Mouse (Mus musculus): Measurements from ENCODE around the gene Ear6. TPM values are rescaled to one million over a fixed set of nuclear protein-coding genes. Genes with fewer than 3 reads are reported as not detected.
A peak's percentile ranks its signal among the peaks of the same experiment; 100 is the strongest.

Gene Ear6
- total and polyA plus RNA-seq, 2 experiments from 2014 or later: not detected

- TF ChIP-seq CTCF (IDR thresholded peaks at IDR 0.05): no peak
- no peaks in the 10 kb centered on the region for H3K36me3 ChIP-seq (ENCODE audit: insufficient read depth, low read length)
- no peaks in the 10 kb centered on the region for H3K4me1 ChIP-seq (ENCODE audit: insufficient read depth, low read length)
- no peaks in the 10 kb centered on the region for H3K27me3 ChIP-seq (ENCODE audit: insufficient read depth, low read length)
- WGBS: 85% methylated on average over 2 of the region's 2 CpGs
- no peak for ATAC-seq (ENCODE audit: low FRiP score)
- H3K27ac ChIP-seq (ENCODE audit: low read depth, low read length): no peak overlapping the region
- H3K9ac ChIP-seq (replicated peaks; ENCODE audit: low read length, poor library complexity, severe bottlenecking): no peak overlapping the region
- H3K4me2 ChIP-seq (ENCODE audit: low read depth, low read length, poor library complexity, severe bottlenecking): no peak overlapping the region
- DNase-seq (ENCODE audit: low spot score): no peak
- no peak overlapping the region for H3K4me3 ChIP-seq (ENCODE audit: low read depth, low read length)
- H3K9me3 ChIP-seq (ENCODE audit: low read length): no peaks in the 10 kb centered on the region
Observed at GRCm38 (mm10) chr14:51870756-51871155, 17.3 kb downstream of the Ear6 start.

- DNase-seq (ENCODE audit: low spot score) (no peak), ATAC-seq (ENCODE audit: low FRiP score) (no peak)
- H3K36me3 ChIP-seq (ENCODE audit: insufficient read depth, low read length): no peaks in the 10 kb centered on the region
- no peak overlapping the region for H3K4me2 ChIP-seq (ENCODE audit: low read depth, low read length, poor library complexity, severe bottlenecking)
- H3K9me3 ChIP-seq (ENCODE audit: low read length): no peaks in the 10 kb centered on the region
- 73% methylated on average over 9 of the region's 9 CpGs for WGBS
- TF ChIP-seq CTCF (IDR thresholded peaks at IDR 0.05): no peak
- no peak overlapping the region for H3K9ac ChIP-seq (replicated peaks; ENCODE audit: low read length, poor library complexity, severe bottlenecking)
- no peak overlapping the region for H3K4me3 ChIP-seq (ENCODE audit: low read depth, low read length)
- H3K27ac ChIP-seq (ENCODE audit: low read depth, low read length): no peak overlapping the region
- H3K4me1 ChIP-seq (ENCODE audit: insufficient read depth, low read length): no peaks in the 10 kb centered on the region
- H3K27me3 ChIP-seq (ENCODE audit: insufficient read depth, low read length): no peaks in the 10 kb centered on the region
Observed at GRCm38 (mm10) chr14:51871741-51872140, 18.2 kb downstream of the Ear6 start.

GRCm38 (mm10) chr14:51877517-51877916 lies 24.0 kb downstream of the Ear6 start:
- Histone ChIP-seq H3K4me1 (ENCODE audit: insufficient read depth, low read length) (no peaks in the 10 kb centered on the region), H3K4me2 (ENCODE audit: low read depth, low read length, poor library complexity, severe bottlenecking) (no peak overlapping the region), H3K36me3 (ENCODE audit: insufficient read depth, low read length) (no peaks in the 10 kb centered on the region), H3K4me3 (ENCODE audit: low read depth, low read length) (no peak overlapping the region), H3K9me3 (ENCODE audit: low read length) (no peaks in the 10 kb centered on the region), H3K27ac (ENCODE audit: low read depth, low read length) (no peak overlapping the region), H3K27me3 (ENCODE audit: insufficient read depth, low read length) (no peaks in the 10 kb centered on the region), H3K9ac (replicated peaks; ENCODE audit: low read length, poor library complexity, severe bottlenecking) (no peak overlapping the region)
- ATAC-seq (ENCODE audit: low FRiP score) (no peak), DNase-seq (ENCODE audit: low spot score) (no peak)
- WGBS: 80% methylated on average over 3 of the region's 3 CpGs
- TF ChIP-seq CTCF (IDR thresholded peaks at IDR 0.05): no peak

- Histone ChIP-seq H3K4me2 (ENCODE audit: low read depth, low read length, poor library complexity, severe bottlenecking) (peak overlapping the region; percentile 78), H3K36me3 (ENCODE audit: insufficient read depth, low read length) (peaks cover 8% of the 10 kb centered on the region), H3K27ac (ENCODE audit: low read depth, low read length) (peak overlapping the region; percentile 73; the same call in 1 of the 2 replicates), H3K4me3 (ENCODE audit: low read depth, low read length) (peak overlapping the region; percentile 65), H3K27me3 (ENCODE audit: insufficient read depth, low read length) (no peaks in the 10 kb centered on the region), H3K9ac (replicated peaks; ENCODE audit: low read length, poor library complexity, severe bottlenecking) (no peak overlapping the region), H3K4me1 (ENCODE audit: insufficient read depth, low read length) (peaks cover 9% of the 10 kb centered on the region; the same call in 1 of the 2 replicates), H3K9me3 (ENCODE audit: low read length) (no peaks in the 10 kb centered on the region)
- peak; percentile 87 for DNase-seq (ENCODE audit: low spot score)
- TF ChIP-seq CTCF (IDR thresholded peaks at IDR 0.05): peak; percentile 78
- ATAC-seq (ENCODE audit: low FRiP score): peak; percentile 39
- under 1% methylated on average over 4 of the region's 4 CpGs for WGBS
Observed at GRCm38 (mm10) chr14:51883527-51884030, 30.1 kb downstream of the Ear6 start.

GRCm38 (mm10) chr14:51884031-51884544 lies 30.6 kb downstream of the Ear6 start:
- Histone ChIP-seq H3K9me3 (ENCODE audit: low read length) (no peaks in the 10 kb centered on the region), H3K4me1 (ENCODE audit: insufficient read depth, low read length) (peaks cover 9% of the 10 kb centered on the region; the same call in 1 of the 2 replicates), H3K9ac (replicated peaks; ENCODE audit: low read length, poor library complexity, severe bottlenecking) (peak overlapping the region; percentile 75), H3K27me3 (ENCODE audit: insufficient read depth, low read length) (no peaks in the 10 kb centered on the region), H3K4me3 (ENCODE audit: low read depth, low read length) (peak overlapping the region; percentile 65), H3K27ac (ENCODE audit: low read depth, low read length) (peak overlapping the region; percentile 73), H3K4me2 (ENCODE audit: low read depth, low read length, poor library complexity, severe bottlenecking) (peak overlapping the region; percentile 78), H3K36me3 (ENCODE audit: insufficient read depth, low read length) (peaks cover 13% of the 10 kb centered on the region)
- ATAC-seq (ENCODE audit: low FRiP score) (peak; percentile 29), DNase-seq (ENCODE audit: low spot score) (peak; percentile 42)
- WGBS: under 1% methylated on average over 14 of the region's 14 CpGs
- TF ChIP-seq CTCF (IDR thresholded peaks at IDR 0.05): no peak

GRCm38 (mm10) chr14:51884598-51885331 lies 31.3 kb downstream of the Ear6 start, which contains the start of gene Mettl17:
TSS of gene Mettl17 (plus strand) at chr14:51884842.
- peak; percentile 98 for DNase-seq (ENCODE audit: low spot score)

More at GRCm38 (mm10) chr14:51884598-51885331, 31.3 kb downstream of the Ear6 start, which contains the start of gene Mettl17:
- ATAC-seq (ENCODE audit: low FRiP score): peak; percentile 98
- H3K27ac ChIP-seq (ENCODE audit: low read depth, low read length): peak within 1 kb of the TSS; percentile 73
- peak within 1 kb of the TSS; percentile 78 for H3K4me2 ChIP-seq (ENCODE audit: low read depth, low read length, poor library complexity, severe bottlenecking)
- H3K4me3 ChIP-seq (ENCODE audit: low read depth, low read length): peak within 1 kb of the TSS; percentile 65
- H3K4me1 ChIP-seq (ENCODE audit: insufficient read depth, low read length): peaks cover 9% of the 10 kb centered on the region; the same call in 1 of the 2 replicates
- H3K9me3 ChIP-seq (ENCODE audit: low read length): no peaks in the 10 kb centered on the region
- WGBS: under 1% methylated on average over 41 of the region's 43 CpGs
- peaks cover 20% of the 10 kb centered on the region for H3K36me3 ChIP-seq (ENCODE audit: insufficient read depth, low read length)
- H3K9ac ChIP-seq (replicated peaks; ENCODE audit: low read length, poor library complexity, severe bottlenecking): peak within 1 kb of the TSS; percentile 75
- TF ChIP-seq CTCF (IDR thresholded peaks at IDR 0.05): peak; percentile 44
- H3K27me3 ChIP-seq (ENCODE audit: insufficient read depth, low read length): no peaks in the 10 kb centered on the region
